In the genomic region with DNA sequence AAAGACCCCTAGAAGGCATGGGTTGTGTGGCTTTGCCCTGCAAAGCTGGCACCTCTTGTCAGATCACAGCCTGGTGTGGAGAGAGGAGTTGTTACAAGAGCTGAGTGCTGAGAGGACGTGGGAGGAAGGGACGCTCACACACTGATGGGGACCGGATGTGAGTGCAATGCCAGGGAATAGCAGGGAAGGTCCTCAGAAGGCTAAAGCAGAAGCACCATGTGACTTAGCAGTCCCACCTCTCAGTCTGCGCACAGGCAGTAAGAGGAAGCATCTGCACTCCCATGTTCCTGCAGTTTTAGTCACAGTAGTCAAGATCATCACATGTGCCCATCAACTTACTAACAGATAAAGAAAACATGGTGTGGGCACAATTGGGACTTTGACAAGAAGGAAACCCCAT, we compare ENCODE assay signal across 11 mouse cellular contexts.
DNase-seq lines count a peak whose midpoint lies in the region; ATAC-seq and TF ChIP-seq lines count a peak whose summit lies in the region.
"Had no signal": no experiment of that assay in that cellular context is flagged by ENCODE, and none has a peak within 500 bp of the region (broad histone marks: within the 10 kb centered on the region; RNA-seq: fewer than 3 reads in every experiment).

No protein-coding gene starts in this region.

- 55% methylated on average over 4 of the region's 4 CpGs for WGBS in liver, postnatal 0 days (ENCODE audit: insufficient replicate concordance)
- WGBS in liver, embryonic 11.5 days, result 54% methylated on average over 4 of the region's 4 CpGs
- WGBS in hindbrain, embryonic 16.5 days, result 75% methylated on average over 4 of the region's 4 CpGs
- WGBS in midbrain, embryonic 15.5 days, result 71% methylated on average over 4 of the region's 4 CpGs

- H3K4me1 ChIP-seq in liver, postnatal 0 days (ENCODE audit: insufficient read depth), result peaks cover 5% of the 10 kb centered on the region; the same call in 1 of the 2 replicates
- peaks cover 17% of the 10 kb centered on the region; the same call in 1 of the 2 replicates for H3K4me1 ChIP-seq in liver, embryonic 11.5 days (replicated peaks; ENCODE audit: control insufficient read depth, insufficient read depth, low read length)
- peaks cover 29% of the 10 kb centered on the region for H3K4me1 ChIP-seq in hindbrain, embryonic 16.5 days (ENCODE audit: control insufficient read depth, insufficient read depth, low read depth, low read length)
- peaks cover 35% of the 10 kb centered on the region for H3K4me1 ChIP-seq in midbrain, embryonic 15.5 days

- no peak overlapping the region for H3K9ac ChIP-seq in liver, postnatal 0 days (replicated peaks)
- no peak overlapping the region for H3K9ac ChIP-seq in liver, embryonic 11.5 days (ENCODE audit: low read depth, low read length)
- H3K9ac ChIP-seq in hindbrain, embryonic 16.5 days (ENCODE audit: low read depth, low read length), result no peak overlapping the region
- no peak overlapping the region for H3K9ac ChIP-seq in midbrain, embryonic 15.5 days
- H3K9ac ChIP-seq: stomach, embryonic 15.5 days had no signal

- no peak overlapping the region for H3K27ac ChIP-seq in liver, postnatal 0 days (ENCODE audit: low read depth)
- H3K27ac ChIP-seq in liver, embryonic 11.5 days (ENCODE audit: low read depth, low read length), result no peak overlapping the region
- peak overlapping the region; percentile 19; the same call in 1 of the 2 replicates for H3K27ac ChIP-seq in hindbrain, embryonic 16.5 days (ENCODE audit: low read depth, low read length)
- H3K27ac ChIP-seq in midbrain, embryonic 15.5 days, result peak overlapping the region; percentile 57
- H3K27ac ChIP-seq: stomach, embryonic 15.5 days had no signal

- H3K9me3 ChIP-seq in liver, postnatal 0 days (ENCODE audit: low read length), result no peaks in the 10 kb centered on the region
- no peaks in the 10 kb centered on the region for H3K9me3 ChIP-seq in liver, embryonic 11.5 days (ENCODE audit: control insufficient read depth, low read length)
- no peaks in the 10 kb centered on the region for H3K9me3 ChIP-seq in hindbrain, embryonic 16.5 days (ENCODE audit: control insufficient read depth, low read length)
- no peaks in the 10 kb centered on the region for H3K9me3 ChIP-seq in midbrain, embryonic 15.5 days
- H3K9me3 ChIP-seq: stomach, embryonic 15.5 days had no signal

- no peak for DNase-seq in frontal cortex, postnatal 25 days (ENCODE audit: low spot score in 2 of 2)
- peak; percentile 19 for DNase-seq in liver, postnatal 0 days
- DNase-seq in liver, embryonic 11.5 days (ENCODE audit: low spot score), result no peak
- no peak for DNase-seq in cerebellum, postnatal 36 days
- no peak for DNase-seq in adrenal gland, adult 8-10 months
- DNase-seq: adrenal gland, adult 2 months; cerebellum, postnatal 14 days had no signal

- no peaks in the 10 kb centered on the region for H3K36me3 ChIP-seq in liver, postnatal 0 days (replicated peaks; ENCODE audit: insufficient read depth, low read length)
- H3K36me3 ChIP-seq in liver, embryonic 11.5 days (ENCODE audit: control insufficient read depth, insufficient read depth, low read length), result no peaks in the 10 kb centered on the region
- no peaks in the 10 kb centered on the region for H3K36me3 ChIP-seq in hindbrain, embryonic 16.5 days (ENCODE audit: control insufficient read depth, insufficient read depth, low read length)
- no peaks in the 10 kb centered on the region for H3K36me3 ChIP-seq in midbrain, embryonic 15.5 days (replicated peaks)
- H3K36me3 ChIP-seq: stomach, embryonic 15.5 days had no signal

- TF ChIP-seq CTCF in liver, postnatal 0 days (IDR thresholded peaks at IDR 0.05; ENCODE audit: low read depth), result no peak

- no peak overlapping the region for H3K4me2 ChIP-seq in liver, postnatal 0 days (ENCODE audit: low read depth, low read length)
- H3K4me2 ChIP-seq in liver, embryonic 11.5 days, result no peak overlapping the region
- H3K4me2 ChIP-seq in hindbrain, embryonic 16.5 days (ENCODE audit: low read length), result no peak overlapping the region
- H3K4me2 ChIP-seq in midbrain, embryonic 15.5 days, result no peak overlapping the region
- H3K4me2 ChIP-seq: stomach, embryonic 15.5 days had no signal

- H3K27me3 ChIP-seq in liver, postnatal 0 days (ENCODE audit: insufficient read depth, low read length), result no peaks in the 10 kb centered on the region
- no peaks in the 10 kb centered on the region for H3K27me3 ChIP-seq in liver, embryonic 11.5 days (replicated peaks; ENCODE audit: control insufficient read depth, insufficient read depth, low read length)
- no peaks in the 10 kb centered on the region for H3K27me3 ChIP-seq in hindbrain, embryonic 16.5 days (replicated peaks; ENCODE audit: control insufficient read depth, insufficient read depth, low read length)
- no peaks in the 10 kb centered on the region for H3K27me3 ChIP-seq in midbrain, embryonic 15.5 days (replicated peaks)
- H3K27me3 ChIP-seq: stomach, embryonic 15.5 days had no signal

- H3K4me3 ChIP-seq in liver, postnatal 0 days (ENCODE audit: low read depth, low read length), result no peak overlapping the region
- no peak overlapping the region for H3K4me3 ChIP-seq in liver, embryonic 11.5 days (ENCODE audit: low read depth, low read length)
- no peak overlapping the region for H3K4me3 ChIP-seq in hindbrain, embryonic 16.5 days (ENCODE audit: low read length)
- no peak overlapping the region for H3K4me3 ChIP-seq in midbrain, embryonic 15.5 days
- H3K4me3 ChIP-seq: stomach, embryonic 15.5 days had no signal

- ATAC-seq in frontal cortex, adult (ENCODE audit: low TSS enrichment), result peak; percentile 32; the same call in 1 of the 2 replicates
- peak; percentile 44; the same call in 1 of the 2 replicates for ATAC-seq in liver, postnatal 0 days
- ATAC-seq in liver, embryonic 11.5 days (replicated peaks; ENCODE audit: low FRiP score), result no peak
- no peak for ATAC-seq in hindbrain, embryonic 16.5 days
- no peak for ATAC-seq in midbrain, embryonic 15.5 days (replicated peaks)

- no peak for TF ChIP-seq EP300 in liver, postnatal 0 days (IDR thresholded peaks at IDR 0.05; ENCODE audit: low read depth)

Comparison
In these comparisons a context has a peak if more than half of its experiments do, and no peak if none do; other contexts are left out.
1. ATAC-seq: peak in frontal cortex, adult (single experiment) and liver, postnatal 0 days (single experiment); none in liver, embryonic 11.5 days (single experiment), hindbrain, embryonic 16.5 days (single experiment) and midbrain, embryonic 15.5 days (single experiment).
2. H3K27ac ChIP-seq: peak in hindbrain, embryonic 16.5 days (single experiment) and midbrain, embryonic 15.5 days (single experiment); none in liver, postnatal 0 days (single experiment) and liver, embryonic 11.5 days (single experiment).